Mouse (Mus musculus): Measurements from ENCODE around the gene Dok1.

DNA sequence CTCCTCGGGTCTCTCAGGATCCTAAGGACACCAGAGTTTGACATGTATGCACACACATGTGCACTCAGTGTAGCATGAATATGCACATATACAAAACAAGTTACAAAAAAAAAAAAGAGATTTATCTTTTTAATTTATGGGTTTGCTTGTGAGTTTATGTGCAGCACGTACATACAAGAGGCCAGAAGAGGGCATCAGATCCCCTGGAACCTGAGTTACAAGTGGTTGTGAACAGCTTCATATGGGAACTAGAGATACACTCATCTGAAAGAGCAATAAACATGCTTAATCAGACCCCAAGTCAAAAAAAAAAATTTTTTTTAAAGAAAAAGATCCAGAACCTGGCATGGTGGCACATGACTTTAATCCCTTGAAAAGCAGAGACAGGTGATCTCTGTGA lies 41.7 kb upstream of the Dok1 start:
- TF ChIP-seq POLR2A (IDR thresholded peaks at IDR 0.05; ENCODE audit: control insufficient read depth in 1 of 2, insufficient read depth in 1 of 2, low read depth in 1 of 2, low read length in 2 of 2, poor library complexity in 1 of 2) (no peak), ZKSCAN1 (IDR thresholded peaks at IDR 0.05; ENCODE audit: low read depth, low read length) (no peak), CTCF (IDR thresholded peaks at IDR 0.05 in 2 of 3, conservative IDR thresholded peaks at IDR 0.05 in 1 of 3; ENCODE audit: control insufficient read depth in 1 of 3, insufficient read depth in 1 of 3, low read depth in 2 of 3, low read length in 3 of 3, poor library complexity in 1 of 3, severe bottlenecking in 1 of 3) (peak; percentile 26 to 65 (median 44); a peak in 5 of 6 replicates), EP300 (IDR thresholded peaks at IDR 0.05; ENCODE audit: low read depth in 1 of 2, low read length in 2 of 2) (no peak), RAD21 (IDR thresholded peaks at IDR 0.05; ENCODE audit: low read depth, low read length) (peak; percentile 58), GABPA (IDR thresholded peaks at IDR 0.05; ENCODE audit: low read depth, low read length) (no peak), POLR2AphosphoS2 (IDR thresholded peaks at IDR 0.05; ENCODE audit: low read length) (no peak), POLR2AphosphoS5 (IDR thresholded peaks at IDR 0.05; ENCODE audit: borderline replicate concordance, low read depth, low read length) (no peak), MAZ (IDR thresholded peaks at IDR 0.05; ENCODE audit: low read depth, low read length) (no peak), TCF12 (IDR thresholded peaks at IDR 0.05; ENCODE audit: low read depth, low read length) (no peak), GATA1 (IDR thresholded peaks at IDR 0.05; ENCODE audit: low read depth, low read length) (0 out of 2 replicates have a peak, but pooled peaks have one; percentile 32), ELF1 (IDR thresholded peaks at IDR 0.05; ENCODE audit: low read depth, low read length) (no peak)
